Mouse (Mus musculus) cerebellum, postnatal 25 days (tissue): ENCODE measurements around the gene Commd3.

Source experiments
- DNase-seq, 2 experiments: peaks; one replicate each; pipeline ENCODE4 v3.0.0; 2021; ENCODE audit warnings: mixed read lengths in 2 of 2

Gene Commd3

GRCm38 (mm10) chr2:18724462-18724861 is 52.3 kb downstream of the Commd3 start:
- DNase-seq, result no peak
